Mouse (Mus musculus): ENCODE results near the gene Sugp1. TPM values are rescaled to one million over a fixed set of nuclear protein-coding genes. Genes with fewer than 3 reads are reported as not detected.

Sugp1 gene
- polyA plus RNA-seq, 1 experiment from 2014 or later, result 54.5 TPM

DNA sequence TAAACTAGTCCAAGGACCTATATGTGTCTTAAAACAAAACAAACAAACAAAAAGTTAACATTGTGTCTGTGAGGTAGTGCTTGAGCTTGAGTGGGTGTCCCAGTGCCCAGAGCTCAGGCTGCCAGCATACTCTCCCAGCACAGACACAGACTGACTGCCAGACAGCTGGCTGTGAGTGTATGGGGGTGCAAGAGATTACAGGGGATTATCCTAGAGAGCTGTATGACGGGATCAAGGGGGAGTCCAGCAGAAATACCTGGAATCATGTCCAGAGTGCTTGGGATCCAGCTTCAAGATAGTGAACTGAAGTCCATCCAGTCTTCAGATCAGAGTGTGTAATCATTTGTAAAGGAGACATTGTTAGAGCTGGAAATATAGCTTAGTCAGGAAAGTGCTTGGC, 15.1 kb downstream of the Sugp1 start:
- Histone ChIP-seq H3K4me3 (no peak overlapping the region), H3K4me2 (replicated peaks) (no peak overlapping the region), H3K4me1 (no peaks in the 10 kb centered on the region), H3K27ac (no peak overlapping the region), H3K36me3 (peaks cover 94% of the 10 kb centered on the region), H3K9me3 (no peaks in the 10 kb centered on the region), H3K9ac (no peak overlapping the region), H3K27me3 (no peaks in the 10 kb centered on the region)
- WGBS, result 63% methylated on average over 1 of the region's 1 CpGs
- no peak for ATAC-seq (ENCODE audit: low FRiP score, low read depth)

DNA sequence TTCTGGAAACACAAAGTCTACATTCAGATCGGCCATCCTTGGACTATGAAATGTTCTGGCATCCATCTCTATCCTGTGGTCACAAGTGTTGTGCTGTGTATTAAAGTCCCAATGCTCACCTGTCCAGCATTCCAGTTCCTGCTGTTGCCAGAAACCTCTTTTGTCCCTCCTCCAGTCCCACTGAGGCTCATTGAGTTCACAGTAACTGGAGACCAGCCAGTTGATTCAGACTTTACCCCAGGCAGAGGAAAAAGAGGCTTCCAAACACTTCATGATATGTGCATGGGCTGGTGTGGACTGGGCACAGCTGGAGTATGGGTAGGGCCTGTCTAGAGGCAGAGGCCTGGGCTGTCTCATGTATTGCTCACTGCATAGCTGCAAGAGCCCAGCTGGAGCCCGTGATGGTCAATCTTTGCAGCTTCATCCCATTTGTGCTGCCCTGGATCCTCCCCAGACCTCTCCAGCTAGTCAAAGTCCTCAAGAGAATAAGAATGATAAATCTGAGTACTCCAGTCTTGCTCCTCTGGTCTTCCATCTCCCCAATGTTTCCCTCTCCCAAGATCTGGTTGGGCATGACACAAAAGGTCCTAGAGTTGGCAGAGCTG, 29.3 kb downstream of the Sugp1 start:
- H3K27me3 ChIP-seq, result peaks cover 13% of the 10 kb centered on the region
- H3K4me2 ChIP-seq (replicated peaks), result peak overlapping the region; percentile 54; the same call in 1 of the 2 replicates
- no peak overlapping the region for H3K27ac ChIP-seq
- H3K9me3 ChIP-seq, result no peaks in the 10 kb centered on the region
- no peak overlapping the region for H3K4me3 ChIP-seq
- H3K9ac ChIP-seq, result no peak overlapping the region
- 0 out of 2 replicates have a peak, but pooled peaks cover 9% of the 10 kb centered on the region for H3K4me1 ChIP-seq
- no peak for ATAC-seq (ENCODE audit: low FRiP score, low read depth)
- WGBS, result 83% methylated on average over 2 of the region's 2 CpGs
- peaks cover 53% of the 10 kb centered on the region for H3K36me3 ChIP-seq

DNA sequence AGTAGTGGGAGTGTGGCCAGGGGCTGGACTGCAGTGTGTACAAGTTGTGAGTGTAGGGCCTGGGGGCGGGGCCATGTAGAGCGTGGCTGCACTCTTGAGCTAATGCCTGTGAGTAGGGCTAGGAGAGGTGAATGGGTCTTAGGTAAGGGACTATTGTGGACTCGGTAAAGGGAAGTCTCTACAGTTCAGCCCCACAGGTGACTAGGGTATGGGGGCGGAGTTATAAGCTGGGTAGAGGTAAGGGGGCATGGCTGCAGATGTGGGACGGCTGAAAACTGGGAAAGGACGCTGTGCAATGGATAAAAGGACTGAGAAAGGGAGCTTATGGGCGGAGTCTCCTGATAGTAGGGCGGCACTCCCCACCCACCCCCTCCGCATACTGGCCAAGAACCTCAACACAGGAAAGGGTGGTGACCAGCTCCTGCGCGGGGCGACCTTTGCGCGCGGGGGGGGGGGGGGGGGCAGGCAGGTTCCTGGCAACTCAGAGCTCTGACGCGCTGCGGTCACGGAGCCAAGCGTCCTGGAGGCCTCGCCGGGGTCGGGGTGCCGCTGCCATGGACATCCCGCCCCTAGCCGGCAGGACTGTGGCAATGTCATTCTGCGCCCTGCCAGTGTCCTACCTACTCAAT, 29.9 kb downstream of the Sugp1 start, which contains the start of gene Tm6sf2:
Tm6sf2 (plus strand) TSS at position 484 of the 629 bp plus-strand sequence.
- peak within 1 kb of the TSS; percentile 54 for H3K4me2 ChIP-seq (replicated peaks)
- H3K9me3 ChIP-seq, result no peaks in the 10 kb centered on the region
- H3K36me3 ChIP-seq, result peaks cover 47% of the 10 kb centered on the region
- H3K9ac ChIP-seq, result peak within 1 kb of the TSS; percentile 48; the same call in 1 of the 2 replicates
- 0 out of 2 replicates have a peak, but pooled peaks have one; percentile 50 for ATAC-seq (ENCODE audit: low FRiP score, low read depth)
- H3K27ac ChIP-seq, result no peak within 1 kb of the TSS
- 0 out of 2 replicates have a peak, but pooled peaks cover 9% of the 10 kb centered on the region for H3K4me1 ChIP-seq
- H3K4me3 ChIP-seq, result peak within 1 kb of the TSS; percentile 12; the same call in 1 of the 2 replicates
- 11% methylated on average over 24 of the region's 27 CpGs for WGBS
- peaks cover 13% of the 10 kb centered on the region for H3K27me3 ChIP-seq

DNA sequence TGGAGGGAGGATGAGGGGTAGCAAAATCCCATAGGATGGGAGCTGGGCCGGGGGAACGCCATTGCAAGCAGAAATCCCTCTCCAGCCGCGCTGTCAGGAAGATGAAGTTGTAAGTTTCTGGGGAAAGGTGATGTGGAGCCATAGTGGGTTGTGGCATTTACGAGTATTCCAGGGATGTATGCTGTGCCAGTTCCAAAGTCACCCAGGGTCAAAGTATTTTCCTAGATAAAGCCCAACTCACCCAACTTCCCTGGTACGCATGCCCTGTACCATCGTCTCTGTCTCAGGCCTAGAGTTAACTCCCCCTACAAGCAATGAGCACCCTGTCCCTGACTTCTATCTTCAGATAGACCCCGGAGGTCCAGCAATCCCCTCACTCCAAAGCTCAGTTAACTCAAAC, 30.5 kb downstream of the Sugp1 start:
- Histone ChIP-seq H3K4me1 (0 out of 2 replicates have a peak, but pooled peaks cover 9% of the 10 kb centered on the region), H3K36me3 (peaks cover 42% of the 10 kb centered on the region), H3K4me3 (no peak overlapping the region), H3K9ac (peak overlapping the region; percentile 48; the same call in 1 of the 2 replicates), H3K4me2 (replicated peaks) (peak overlapping the region; percentile 54), H3K27ac (no peak overlapping the region), H3K9me3 (no peaks in the 10 kb centered on the region), H3K27me3 (peaks cover 13% of the 10 kb centered on the region)
- no peak for ATAC-seq (ENCODE audit: low FRiP score, low read depth)
- WGBS, result 63% methylated on average over 8 of the region's 8 CpGs

DNA sequence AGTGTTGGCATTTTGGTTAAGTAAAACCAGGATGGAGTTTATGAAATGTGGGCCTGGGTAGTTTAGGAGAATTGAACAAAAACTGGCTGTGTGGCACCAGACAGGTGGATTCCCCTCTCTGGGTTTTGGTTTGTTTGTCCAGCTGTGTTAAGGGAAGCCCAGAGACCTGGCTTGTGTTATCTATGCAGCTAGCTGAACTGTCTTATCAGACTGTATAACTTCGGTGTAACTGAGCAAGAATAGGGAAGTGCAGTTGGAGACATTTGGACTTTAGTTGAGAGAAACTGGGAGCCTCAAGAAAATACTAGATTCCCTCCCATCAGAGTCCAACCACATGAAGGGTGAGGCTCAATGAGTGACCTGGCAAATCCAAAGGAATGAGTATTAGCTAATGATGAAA, 31.1 kb downstream of the Sugp1 start:
- ATAC-seq (ENCODE audit: low FRiP score, low read depth), result no peak
- no peaks in the 10 kb centered on the region for H3K9me3 ChIP-seq
- WGBS, result 78% methylated on average over 1 of the region's 1 CpGs
- peaks cover 13% of the 10 kb centered on the region for H3K27me3 ChIP-seq
- no peak overlapping the region for H3K9ac ChIP-seq
- no peak overlapping the region for H3K27ac ChIP-seq
- peaks cover 36% of the 10 kb centered on the region for H3K36me3 ChIP-seq
- H3K4me1 ChIP-seq, result 0 out of 2 replicates have a peak, but pooled peaks cover 9% of the 10 kb centered on the region
- H3K4me2 ChIP-seq (replicated peaks), result no peak overlapping the region
- no peak overlapping the region for H3K4me3 ChIP-seq

DNA sequence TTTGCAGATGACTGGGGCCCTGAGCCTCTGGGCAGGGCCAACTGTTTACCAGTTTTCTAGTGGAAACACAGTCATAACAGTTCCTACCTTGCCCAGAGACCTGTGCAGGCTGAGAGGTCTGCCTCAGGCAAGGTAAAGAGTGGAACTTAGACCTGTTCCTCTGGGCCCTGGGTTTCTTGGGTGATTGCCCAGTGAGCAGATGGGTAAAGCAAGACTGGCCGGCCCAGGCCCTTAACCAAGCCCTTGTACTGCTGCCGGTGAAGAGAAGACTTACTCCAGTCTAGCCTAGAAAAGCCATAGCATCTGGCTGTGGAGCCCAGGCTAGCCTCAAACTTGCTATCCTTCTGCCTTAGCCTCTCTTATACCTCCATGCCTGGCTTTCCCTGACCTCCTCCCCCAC, 39.4 kb downstream of the Sugp1 start:
- Histone ChIP-seq H3K27me3 (peaks cover 64% of the 10 kb centered on the region), H3K9me3 (no peaks in the 10 kb centered on the region)
- WGBS, result 80% methylated on average over 2 of the region's 2 CpGs

DNA sequence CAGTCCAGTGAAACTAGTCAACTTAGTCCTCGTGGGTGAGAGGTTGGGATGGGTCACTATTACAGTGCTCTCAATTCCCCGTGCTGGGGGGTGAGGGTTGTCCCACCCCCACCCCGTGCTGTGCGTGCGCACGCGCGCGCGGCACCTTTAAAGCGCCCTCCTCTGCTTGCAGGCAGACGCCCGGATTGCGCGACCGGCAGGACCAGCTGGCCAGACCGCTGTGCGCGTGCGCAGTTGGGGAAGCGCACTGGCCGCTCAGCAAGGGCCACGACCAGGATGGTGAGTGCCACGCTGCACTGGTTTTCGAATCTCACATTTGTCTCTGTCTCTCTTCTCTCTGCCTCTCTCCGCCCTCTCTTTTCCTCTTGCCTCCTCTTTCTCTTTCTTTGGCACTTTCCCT, 40.7 kb downstream of the Sugp1 start, which contains the start of gene Hapln4:
Hapln4 (plus strand) TSS at position 173 of the 400 bp plus-strand sequence.
- H3K4me3 ChIP-seq, result peak within 1 kb of the TSS; percentile 46
- H3K9ac ChIP-seq, result peak within 1 kb of the TSS; percentile 60
- H3K36me3 ChIP-seq, result no peaks in the 10 kb centered on the region
- WGBS, result under 1% methylated on average over 26 of the region's 26 CpGs
- H3K4me1 ChIP-seq, result peaks cover 26% of the 10 kb centered on the region
- H3K27ac ChIP-seq, result no peak within 1 kb of the TSS
- no peak for ATAC-seq (ENCODE audit: low FRiP score, low read depth)
- peak within 1 kb of the TSS; percentile 79 for H3K4me2 ChIP-seq (replicated peaks)
- peaks cover 77% of the 10 kb centered on the region for H3K27me3 ChIP-seq
- H3K9me3 ChIP-seq, result no peaks in the 10 kb centered on the region

More for the DNA sequence above, 39.4 kb downstream of the Sugp1 start:
- H3K4me2 ChIP-seq (replicated peaks), result no peak overlapping the region
- no peak overlapping the region for H3K4me3 ChIP-seq
- H3K4me1 ChIP-seq, result peaks cover 18% of the 10 kb centered on the region
- no peaks in the 10 kb centered on the region for H3K36me3 ChIP-seq
- no peak for ATAC-seq (ENCODE audit: low FRiP score, low read depth)
- H3K27ac ChIP-seq, result no peak overlapping the region
- H3K9ac ChIP-seq, result no peak overlapping the region

DNA sequence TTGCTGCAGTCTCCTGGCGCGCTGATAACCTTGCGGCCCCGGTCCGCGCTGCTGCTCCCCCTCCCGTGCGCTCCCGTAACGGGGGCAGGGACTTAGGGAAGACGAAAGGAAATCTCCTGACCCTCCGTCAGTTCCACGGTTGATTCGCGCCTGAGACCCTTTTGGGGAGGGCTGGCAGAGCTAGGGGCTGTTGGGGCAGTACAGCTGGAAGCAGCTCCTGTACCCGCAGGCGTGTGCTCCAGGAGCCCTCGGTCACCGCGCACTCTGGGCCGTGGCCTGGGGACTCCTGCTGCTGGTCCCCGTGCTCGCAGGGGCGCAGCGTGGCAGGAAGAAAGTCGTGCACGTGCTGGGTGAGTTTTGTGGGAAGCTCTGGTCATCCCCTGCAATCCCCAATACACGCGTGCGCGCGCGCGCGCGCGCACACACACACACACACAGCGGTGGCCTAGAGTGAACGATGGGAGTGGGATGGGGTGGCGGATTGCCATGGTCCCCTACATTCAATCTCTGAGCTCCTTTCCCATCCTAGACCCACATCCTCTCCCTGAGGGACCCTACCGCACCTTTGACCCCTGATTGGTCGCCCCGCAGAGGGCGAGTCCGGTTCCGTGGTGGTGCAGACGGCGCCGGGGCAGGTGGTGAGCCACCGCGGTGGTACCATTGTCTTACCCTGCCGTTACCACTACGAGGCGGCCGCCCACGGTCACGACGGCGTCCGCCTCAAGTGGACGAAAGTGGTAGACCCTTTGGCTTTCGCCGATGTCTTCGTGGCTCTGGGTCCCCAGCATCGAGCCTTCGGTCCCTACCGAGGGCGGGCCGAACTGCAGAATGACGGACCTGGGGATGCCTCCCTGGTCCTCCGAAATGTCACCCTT, 41.8 kb downstream of the Sugp1 start:
- Histone ChIP-seq H3K4me3 (peak overlapping the region; percentile 46), H3K27me3 (peaks cover 88% of the 10 kb centered on the region), H3K9me3 (no peaks in the 10 kb centered on the region), H3K9ac (peak overlapping the region; percentile 60), H3K4me2 (replicated peaks) (peak overlapping the region; percentile 79), H3K4me1 (peaks cover 28% of the 10 kb centered on the region), H3K36me3 (no peaks in the 10 kb centered on the region), H3K27ac (no peak overlapping the region)
- no peak for ATAC-seq (ENCODE audit: low FRiP score, low read depth)
- WGBS, result 1% methylated on average over 71 of the region's 71 CpGs

DNA sequence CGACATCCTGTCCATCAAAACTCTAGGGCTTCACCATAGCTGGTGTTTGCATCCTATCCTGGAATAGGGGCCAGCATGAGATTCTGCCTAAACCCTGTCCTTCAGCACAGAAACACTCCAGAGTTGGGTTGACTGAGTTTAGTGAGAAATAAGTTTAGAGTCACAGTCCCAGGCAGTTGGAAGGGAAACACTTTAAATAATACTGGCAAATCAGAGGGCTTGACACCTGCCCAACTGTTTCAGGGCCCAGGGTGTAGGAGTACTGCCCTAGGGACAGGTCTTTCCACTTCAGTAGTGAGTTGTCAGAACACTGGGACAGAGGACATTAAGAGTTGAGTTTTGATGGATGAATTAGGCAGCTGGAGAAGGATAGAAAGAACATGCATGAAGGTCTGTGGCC, 43.5 kb downstream of the Sugp1 start:
- Histone ChIP-seq H3K36me3 (no peaks in the 10 kb centered on the region), H3K9ac (no peak overlapping the region), H3K4me1 (peaks cover 28% of the 10 kb centered on the region), H3K27me3 (peaks cover 100% of the 10 kb centered on the region), H3K4me3 (no peak overlapping the region), H3K27ac (no peak overlapping the region), H3K9me3 (no peaks in the 10 kb centered on the region), H3K4me2 (replicated peaks) (no peak overlapping the region)
- 46% methylated on average over 1 of the region's 1 CpGs for WGBS
- no peak for ATAC-seq (ENCODE audit: low FRiP score, low read depth)

DNA sequence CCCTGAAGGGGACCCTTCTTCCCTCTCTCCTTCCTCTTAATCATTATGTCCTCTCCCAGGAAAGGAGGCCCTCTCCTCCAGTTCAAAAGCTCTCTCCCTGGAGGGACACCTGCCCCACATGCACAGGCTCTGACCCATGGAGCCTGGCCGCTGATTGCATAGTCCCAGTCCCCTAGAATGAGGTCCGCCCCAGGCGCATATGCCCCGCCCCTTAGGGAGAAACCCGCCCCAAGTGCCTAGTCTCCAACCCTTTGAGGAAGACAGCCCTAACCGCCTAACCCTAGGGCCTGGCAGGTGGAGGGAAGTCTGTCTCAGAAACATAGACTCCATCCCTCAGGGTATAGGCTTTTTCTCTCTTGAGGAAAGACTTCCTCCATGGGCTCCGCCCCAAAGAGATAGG, 44.6 kb downstream of the Sugp1 start:
- no peak for ATAC-seq (ENCODE audit: low FRiP score, low read depth)
- Histone ChIP-seq H3K4me2 (replicated peaks) (no peak overlapping the region), H3K36me3 (no peaks in the 10 kb centered on the region), H3K27me3 (peaks cover 100% of the 10 kb centered on the region), H3K9ac (no peak overlapping the region; the same call in 1 of the 2 replicates), H3K4me3 (no peak overlapping the region), H3K9me3 (no peaks in the 10 kb centered on the region), H3K4me1 (peaks cover 28% of the 10 kb centered on the region), H3K27ac (no peak overlapping the region)
- 7% methylated on average over 7 of the region's 7 CpGs for WGBS

DNA sequence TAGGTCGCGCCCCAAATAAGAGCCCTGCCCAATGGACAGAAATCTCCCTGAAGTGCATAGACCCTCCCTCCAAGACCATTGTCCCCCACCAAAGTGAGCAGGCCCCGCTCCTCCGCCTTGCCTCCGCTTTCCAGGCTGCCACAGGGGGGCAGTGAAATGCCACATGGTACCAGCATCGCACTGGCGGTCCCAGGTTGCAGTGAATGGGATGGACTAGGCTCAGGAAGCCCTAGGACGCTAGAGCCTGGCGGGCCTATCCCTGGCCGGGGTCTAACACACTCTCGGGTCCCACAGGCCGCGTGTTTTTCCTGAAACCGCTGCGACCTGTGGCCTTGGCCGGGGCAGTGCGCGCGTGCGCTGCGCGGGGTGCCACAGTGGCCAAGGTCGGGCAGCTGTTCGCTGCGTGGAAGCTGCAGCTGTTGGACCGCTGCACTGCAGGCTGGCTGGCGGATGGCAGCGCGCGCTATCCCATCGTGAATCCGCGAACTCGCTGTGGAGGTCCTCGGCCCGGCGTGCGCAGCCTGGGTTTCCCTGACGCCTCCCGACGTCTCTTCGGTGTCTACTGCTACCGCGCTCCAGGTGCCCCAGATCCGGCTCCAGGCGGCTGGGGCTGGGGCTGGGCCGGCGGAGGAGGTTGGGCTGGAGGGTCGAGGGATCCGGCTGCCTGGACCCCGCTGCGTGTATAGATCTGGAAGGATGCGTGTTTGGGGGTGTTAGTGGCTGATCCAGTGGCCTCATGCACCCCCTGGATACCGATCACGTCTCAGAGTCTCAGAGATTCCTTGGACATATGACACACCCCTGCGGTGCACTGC, 45.4 kb downstream of the Sugp1 start:
- H3K9ac ChIP-seq, result peak overlapping the region; percentile 54
- H3K36me3 ChIP-seq, result no peaks in the 10 kb centered on the region
- 5% methylated on average over 56 of the region's 56 CpGs for WGBS
- H3K4me3 ChIP-seq, result peak overlapping the region; percentile 43
- H3K9me3 ChIP-seq, result no peaks in the 10 kb centered on the region
- H3K4me2 ChIP-seq (replicated peaks), result peak overlapping the region; percentile 75
- no peak overlapping the region for H3K27ac ChIP-seq
- H3K4me1 ChIP-seq, result peaks cover 27% of the 10 kb centered on the region
- H3K27me3 ChIP-seq, result peaks cover 92% of the 10 kb centered on the region
- peak; percentile 48; the same call in 1 of the 2 replicates for ATAC-seq (ENCODE audit: low FRiP score, low read depth)

Measured in limb, embryonic 13.5 days (tissue).